Mouse (Mus musculus): ENCODE measurements at regions not wholly inside any gene's neighbourhood (a gene's known extent, or its start where the extent isn't known, plus 50 kb on each side); places are given as distances from the start of the nearest gene placed in this dataset.
A peak's percentile ranks its signal among the peaks of the same experiment; 100 is the strongest.

GRCm38 (mm10) chr1:184333086-184333485 is 299.0 kb upstream of the 1700056E22Rik start:
- WGBS: 83% methylated on average over 5 of the region's 5 CpGs
- H3K4me1 ChIP-seq (replicated peaks): peaks cover 38% of the 10 kb centered on the region
- no peaks in the 10 kb centered on the region for H3K27me3 ChIP-seq
- H3K9me3 ChIP-seq: no peaks in the 10 kb centered on the region
- H3K4me2 ChIP-seq: no peak overlapping the region
- H3K9ac ChIP-seq (replicated peaks): no peak overlapping the region
- no peak for ATAC-seq (ENCODE audit: insufficient number of reproducible peaks, insufficient read depth, low FRiP score, low TSS enrichment, low read depth)
- no peak overlapping the region for H3K27ac ChIP-seq
- H3K4me3 ChIP-seq (replicated peaks): no peak overlapping the region
- H3K36me3 ChIP-seq: no peaks in the 10 kb centered on the region

GRCm38 (mm10) chr1:184330516-184331350 is 296.6 kb upstream of the 1700056E22Rik start:
- H3K9me3 ChIP-seq: no peaks in the 10 kb centered on the region
- H3K4me3 ChIP-seq (replicated peaks): no peak overlapping the region
- no peak overlapping the region for H3K27ac ChIP-seq
- H3K36me3 ChIP-seq: no peaks in the 10 kb centered on the region
- H3K27me3 ChIP-seq: no peaks in the 10 kb centered on the region
- H3K4me2 ChIP-seq: no peak overlapping the region
- 87% methylated on average over 11 of the region's 11 CpGs for WGBS
- H3K9ac ChIP-seq (replicated peaks): no peak overlapping the region
- peaks cover 32% of the 10 kb centered on the region for H3K4me1 ChIP-seq (replicated peaks)
- no peak for ATAC-seq (ENCODE audit: insufficient number of reproducible peaks, insufficient read depth, low FRiP score, low TSS enrichment, low read depth)

- H3K4me3 ChIP-seq (replicated peaks): no peak overlapping the region
- no peak overlapping the region for H3K27ac ChIP-seq
- ATAC-seq (ENCODE audit: insufficient number of reproducible peaks, insufficient read depth, low FRiP score, low TSS enrichment, low read depth): no peak
- no peak overlapping the region for H3K9ac ChIP-seq (replicated peaks)
- no peak overlapping the region for H3K4me2 ChIP-seq
- WGBS: 83% methylated on average over 3 of the region's 3 CpGs
- peaks cover 10% of the 10 kb centered on the region; the same call in 1 of the 2 replicates for H3K4me1 ChIP-seq (replicated peaks)
- no peaks in the 10 kb centered on the region for H3K9me3 ChIP-seq
- no peaks in the 10 kb centered on the region for H3K27me3 ChIP-seq
- no peaks in the 10 kb centered on the region for H3K36me3 ChIP-seq
Measured at GRCm38 (mm10) chr1:184326191-184326590, 292.1 kb upstream of the 1700056E22Rik start.

GRCm38 (mm10) chr1:184324234-184324633 is 290.1 kb upstream of the 1700056E22Rik start:
- H3K9ac ChIP-seq (replicated peaks): no peak overlapping the region
- H3K27me3 ChIP-seq: no peaks in the 10 kb centered on the region
- H3K4me1 ChIP-seq (replicated peaks): peaks cover 18% of the 10 kb centered on the region
- H3K27ac ChIP-seq: no peak overlapping the region
- H3K36me3 ChIP-seq: no peaks in the 10 kb centered on the region
- WGBS: 91% methylated on average over 2 of the region's 2 CpGs
- no peaks in the 10 kb centered on the region for H3K9me3 ChIP-seq
- no peak overlapping the region for H3K4me3 ChIP-seq (replicated peaks)
- no peak overlapping the region for H3K4me2 ChIP-seq
- ATAC-seq (ENCODE audit: insufficient number of reproducible peaks, insufficient read depth, low FRiP score, low TSS enrichment, low read depth): no peak

GRCm38 (mm10) chr1:184320521-184321177 is 286.5 kb upstream of the 1700056E22Rik start:
- H3K4me3 ChIP-seq (replicated peaks): no peak overlapping the region
- no peaks in the 10 kb centered on the region for H3K36me3 ChIP-seq
- no peak overlapping the region for H3K4me2 ChIP-seq
- peaks cover 15% of the 10 kb centered on the region for H3K4me1 ChIP-seq (replicated peaks)
- H3K9me3 ChIP-seq: no peaks in the 10 kb centered on the region
- no peak for ATAC-seq (ENCODE audit: insufficient number of reproducible peaks, insufficient read depth, low FRiP score, low TSS enrichment, low read depth)
- H3K27ac ChIP-seq: no peak overlapping the region
- no peaks in the 10 kb centered on the region for H3K27me3 ChIP-seq
- H3K9ac ChIP-seq (replicated peaks): no peak overlapping the region
- 27% methylated on average over 3 of the region's 3 CpGs for WGBS

GRCm38 (mm10) chr1:184310185-184310815 is 276.2 kb upstream of the 1700056E22Rik start:
- peaks cover 3% of the 10 kb centered on the region; the same call in 1 of the 2 replicates for H3K9me3 ChIP-seq
- no peak for ATAC-seq (ENCODE audit: insufficient number of reproducible peaks, insufficient read depth, low FRiP score, low TSS enrichment, low read depth)
- 87% methylated on average over 19 of the region's 19 CpGs for WGBS

GRCm38 (mm10) chr1:184304813-184305212 is 270.7 kb upstream of the 1700056E22Rik start:
- Histone ChIP-seq H3K4me1 (replicated peaks) (peaks cover 24% of the 10 kb centered on the region), H3K27me3 (no peaks in the 10 kb centered on the region; the same call in 1 of the 2 replicates), H3K4me3 (replicated peaks) (no peak overlapping the region), H3K9me3 (no peaks in the 10 kb centered on the region), H3K4me2 (no peak overlapping the region), H3K9ac (replicated peaks) (no peak overlapping the region), H3K27ac (no peak overlapping the region), H3K36me3 (no peaks in the 10 kb centered on the region)
- WGBS: 58% methylated on average over 4 of the region's 4 CpGs
- ATAC-seq (ENCODE audit: insufficient number of reproducible peaks, insufficient read depth, low FRiP score, low TSS enrichment, low read depth): no peak

More at GRCm38 (mm10) chr1:184310185-184310815, 276.2 kb upstream of the 1700056E22Rik start:
- Histone ChIP-seq H3K27ac (no peak overlapping the region), H3K4me1 (replicated peaks) (peaks cover 11% of the 10 kb centered on the region; the same call in 1 of the 2 replicates), H3K4me2 (no peak overlapping the region), H3K4me3 (replicated peaks) (no peak overlapping the region), H3K9ac (replicated peaks) (no peak overlapping the region), H3K27me3 (no peaks in the 10 kb centered on the region; the same call in 1 of the 2 replicates), H3K36me3 (no peaks in the 10 kb centered on the region)

GRCm38 (mm10) chr1:184304204-184304603 is 270.1 kb upstream of the 1700056E22Rik start:
- 46% methylated on average over 4 of the region's 4 CpGs for WGBS
- H3K9ac ChIP-seq (replicated peaks): no peak overlapping the region

GRCm38 (mm10) chr1:184298701-184299100 is 264.6 kb upstream of the 1700056E22Rik start:
- no peak overlapping the region for H3K27ac ChIP-seq
- H3K4me2 ChIP-seq: no peak overlapping the region
- no peak overlapping the region for H3K9ac ChIP-seq (replicated peaks)
- peaks cover 5% of the 10 kb centered on the region for H3K4me1 ChIP-seq (replicated peaks)
- WGBS: 82% methylated on average over 1 of the region's 1 CpGs
- ATAC-seq (ENCODE audit: insufficient number of reproducible peaks, insufficient read depth, low FRiP score, low TSS enrichment, low read depth): no peak
- no peaks in the 10 kb centered on the region for H3K27me3 ChIP-seq
- no peaks in the 10 kb centered on the region for H3K36me3 ChIP-seq
- no peaks in the 10 kb centered on the region for H3K9me3 ChIP-seq
- H3K4me3 ChIP-seq (replicated peaks): no peak overlapping the region

More at GRCm38 (mm10) chr1:184304204-184304603, 270.1 kb upstream of the 1700056E22Rik start:
- H3K27ac ChIP-seq: peak overlapping the region; percentile 35; the same call in 1 of the 2 replicates
- no peaks in the 10 kb centered on the region for H3K36me3 ChIP-seq
- no peak overlapping the region for H3K4me2 ChIP-seq
- peaks cover 24% of the 10 kb centered on the region for H3K4me1 ChIP-seq (replicated peaks)
- H3K9me3 ChIP-seq: no peaks in the 10 kb centered on the region
- H3K4me3 ChIP-seq (replicated peaks): no peak overlapping the region
- peak; percentile 56; the same call in 1 of the 2 replicates for ATAC-seq (ENCODE audit: insufficient number of reproducible peaks, insufficient read depth, low FRiP score, low TSS enrichment, low read depth)
- H3K27me3 ChIP-seq: no peaks in the 10 kb centered on the region; the same call in 1 of the 2 replicates

- Histone ChIP-seq H3K9me3 (no peaks in the 10 kb centered on the region), H3K27me3 (no peaks in the 10 kb centered on the region), H3K9ac (replicated peaks) (no peak overlapping the region), H3K36me3 (no peaks in the 10 kb centered on the region), H3K4me3 (replicated peaks) (no peak overlapping the region), H3K27ac (no peak overlapping the region), H3K4me1 (replicated peaks) (peaks cover 5% of the 10 kb centered on the region), H3K4me2 (no peak overlapping the region)
- 73% methylated on average over 4 of the region's 4 CpGs for WGBS
- no peak for ATAC-seq (ENCODE audit: insufficient number of reproducible peaks, insufficient read depth, low FRiP score, low TSS enrichment, low read depth)
Measured at GRCm38 (mm10) chr1:184297001-184297740, 263.1 kb upstream of the 1700056E22Rik start.

Measured in limb, embryonic 12.5 days (tissue).